ENCODE assay signal across 21 mouse cellular contexts in genomic region chr10:91613794-91614479, GRCm38 (mm10).
A peak's percentile ranks its signal among the peaks of the same experiment; 100 is the strongest.
DNase-seq lines count a peak whose midpoint lies in the region; ATAC-seq and TF ChIP-seq lines count a peak whose summit lies in the region.
"Had no signal": no experiment of that assay in that cellular context is flagged by ENCODE, and none has a peak within 500 bp of the region (broad histone marks: within the 10 kb centered on the region; RNA-seq: fewer than 3 reads in every experiment).

No protein-coding gene starts in this region.

- no peak overlapping the region for H3K4me2 ChIP-seq in embryonic facial prominence, embryonic 11.5 days (ENCODE audit: low read depth, low read length)
- H3K4me2 ChIP-seq in kidney, postnatal 0 days (ENCODE audit: low read length) = no peak overlapping the region
- no peak overlapping the region for H3K4me2 ChIP-seq in midbrain, postnatal 0 days (ENCODE audit: low read depth, low read length, poor library complexity, severe bottlenecking)
- H3K4me2 ChIP-seq: embryonic facial prominence, embryonic 13.5 days; intestine, embryonic 15.5 days; kidney, embryonic 15.5 days had no signal

- H3K4me1 ChIP-seq in embryonic facial prominence, embryonic 11.5 days (ENCODE audit: control insufficient read depth, insufficient read depth, low read length) = no peaks in the 10 kb centered on the region
- no peaks in the 10 kb centered on the region for H3K4me1 ChIP-seq in embryonic facial prominence, embryonic 10.5 days
- no peaks in the 10 kb centered on the region for H3K4me1 ChIP-seq in kidney, postnatal 0 days (replicated peaks; ENCODE audit: insufficient read depth, low read length)
- H3K4me1 ChIP-seq in midbrain, postnatal 0 days (ENCODE audit: insufficient read depth, low read length) = peaks cover 14% of the 10 kb centered on the region
- H3K4me1 ChIP-seq: heart, embryonic 10.5 days; intestine, embryonic 15.5 days; kidney, embryonic 15.5 days had no signal

- H3K9me3 ChIP-seq in embryonic facial prominence, embryonic 11.5 days (replicated peaks; ENCODE audit: control insufficient read depth, low read length) = no peaks in the 10 kb centered on the region
- H3K9me3 ChIP-seq in embryonic facial prominence, embryonic 10.5 days = no peaks in the 10 kb centered on the region
- no peaks in the 10 kb centered on the region for H3K9me3 ChIP-seq in kidney, postnatal 0 days (replicated peaks; ENCODE audit: low read length)
- H3K9me3 ChIP-seq in midbrain, postnatal 0 days (ENCODE audit: low read length) = no peaks in the 10 kb centered on the region
- H3K9me3 ChIP-seq: embryonic facial prominence, embryonic 13.5 days; heart, embryonic 10.5 days; intestine, embryonic 15.5 days; kidney, embryonic 15.5 days had no signal

- H3K27me3 ChIP-seq in embryonic facial prominence, embryonic 11.5 days (ENCODE audit: control insufficient read depth, insufficient read depth, low read length) = no peaks in the 10 kb centered on the region
- no peaks in the 10 kb centered on the region for H3K27me3 ChIP-seq in embryonic facial prominence, embryonic 10.5 days (replicated peaks; ENCODE audit: low read depth, poor library complexity, severe bottlenecking)
- H3K27me3 ChIP-seq in kidney, postnatal 0 days (ENCODE audit: insufficient read depth, low read length) = no peaks in the 10 kb centered on the region
- H3K27me3 ChIP-seq in midbrain, postnatal 0 days (ENCODE audit: insufficient read depth, low read length) = no peaks in the 10 kb centered on the region
- H3K27me3 ChIP-seq: CH12.LX; embryonic facial prominence, embryonic 13.5 days; intestine, embryonic 15.5 days; kidney, embryonic 15.5 days had no signal

- no peak for TF ChIP-seq CTCF in kidney, postnatal 0 days (IDR thresholded peaks at IDR 0.05; ENCODE audit: low read depth)
- no peak for TF ChIP-seq CTCF in midbrain, postnatal 0 days (IDR thresholded peaks at IDR 0.05)

- no peaks in the 10 kb centered on the region for H3K36me3 ChIP-seq in embryonic facial prominence, embryonic 11.5 days (replicated peaks; ENCODE audit: control insufficient read depth, insufficient read depth, low read depth, low read length)
- no peaks in the 10 kb centered on the region for H3K36me3 ChIP-seq in embryonic facial prominence, embryonic 10.5 days (replicated peaks)
- no peaks in the 10 kb centered on the region for H3K36me3 ChIP-seq in kidney, postnatal 0 days (ENCODE audit: insufficient read depth, low read length)
- H3K36me3 ChIP-seq in midbrain, postnatal 0 days (ENCODE audit: insufficient read depth, low read length) = no peaks in the 10 kb centered on the region
- H3K36me3 ChIP-seq: embryonic facial prominence, embryonic 13.5 days; heart, embryonic 10.5 days; intestine, embryonic 15.5 days; kidney, embryonic 15.5 days had no signal

- H3K9ac ChIP-seq in embryonic facial prominence, embryonic 11.5 days (replicated peaks; ENCODE audit: low read length) = no peak overlapping the region
- H3K9ac ChIP-seq in kidney, postnatal 0 days (ENCODE audit: low read depth, low read length) = no peak overlapping the region
- no peak overlapping the region for H3K9ac ChIP-seq in midbrain, postnatal 0 days (replicated peaks; ENCODE audit: low read length, poor library complexity, severe bottlenecking)
- H3K9ac ChIP-seq: embryonic facial prominence, embryonic 13.5 days; intestine, embryonic 15.5 days; kidney, embryonic 15.5 days had no signal

- no peak overlapping the region for H3K4me3 ChIP-seq in embryonic facial prominence, embryonic 11.5 days (ENCODE audit: low read depth, low read length)
- H3K4me3 ChIP-seq in embryonic facial prominence, embryonic 10.5 days = no peak overlapping the region
- no peak overlapping the region for H3K4me3 ChIP-seq in kidney, postnatal 0 days (replicated peaks; ENCODE audit: low read depth, low read length)
- H3K4me3 ChIP-seq in midbrain, postnatal 0 days (ENCODE audit: low read depth, low read length) = no peak overlapping the region
- H3K4me3 ChIP-seq: embryonic facial prominence, embryonic 13.5 days; heart, embryonic 10.5 days; intestine, embryonic 15.5 days; kidney, embryonic 15.5 days had no signal

- peak; percentile 29 for DNase-seq in embryonic facial prominence, embryonic 11.5 days (ENCODE audit: low spot score)
- no peak for DNase-seq in embryonic facial prominence, embryonic 10.5 days (ENCODE audit: low spot score)
- DNase-seq in kidney, postnatal 0 days (ENCODE audit: low spot score) = peak; percentile 2
- DNase-seq in kidney, postnatal 4 days = no peak
- DNase-seq in right cerebral cortex, adult 2 months (ENCODE audit: low spot score in 2 of 2) = peak; percentile 6 to 10
- no peak for DNase-seq in right cerebral cortex, adult 18-20 months
- peak; percentile 72 for DNase-seq in midbrain, postnatal 0 days (ENCODE audit: low spot score)
- no peak for DNase-seq in layer of hippocampus, postnatal 10 days (ENCODE audit: low spot score in 2 of 2)
- DNase-seq: cerebellum, adult 11 months; cerebellum, postnatal 25 days; gastrocnemius, postnatal 14 days; heart, postnatal 14 days; layer of hippocampus, adult 9-11 months; retina, postnatal 1 day had no signal

- ATAC-seq in embryonic facial prominence, embryonic 11.5 days (replicated peaks; ENCODE audit: insufficient number of reproducible peaks, low FRiP score, low TSS enrichment, low read depth) = no peak
- ATAC-seq in kidney, postnatal 0 days (replicated peaks; ENCODE audit: low FRiP score, low read depth) = no peak
- ATAC-seq in midbrain, postnatal 0 days (ENCODE audit: low FRiP score) = peak; percentile 58; the same call in 1 of the 2 replicates
- ATAC-seq: activated CD4-positive, CD25-positive, alpha-beta regulatory T cell, adult 4 months; intestine, embryonic 15.5 days had no signal

- 83% methylated on average over 8 of the region's 8 CpGs for WGBS in embryonic facial prominence, embryonic 11.5 days
- 86% methylated on average over 8 of the region's 8 CpGs for WGBS in embryonic facial prominence, embryonic 10.5 days
- 66% methylated on average over 8 of the region's 8 CpGs for WGBS in kidney, postnatal 0 days
- WGBS in midbrain, postnatal 0 days = 54% methylated on average over 8 of the region's 8 CpGs

- H3K27ac ChIP-seq in embryonic facial prominence, embryonic 11.5 days (replicated peaks; ENCODE audit: low read depth, low read length) = no peak overlapping the region
- H3K27ac ChIP-seq in embryonic facial prominence, embryonic 10.5 days (replicated peaks) = no peak overlapping the region
- no peak overlapping the region for H3K27ac ChIP-seq in kidney, postnatal 0 days
- H3K27ac ChIP-seq in midbrain, postnatal 0 days (ENCODE audit: low read depth, low read length) = 0 out of 2 replicates have a peak overlapping the region, but pooled peaks have one; percentile 32
- H3K27ac ChIP-seq: embryonic facial prominence, embryonic 13.5 days; heart, embryonic 10.5 days; intestine, embryonic 15.5 days; kidney, embryonic 15.5 days; macrophage had no signal

Comparison
In these comparisons a context has a peak if more than half of its experiments do, and no peak if none do; other contexts are left out.
1. DNase-seq: peak in embryonic facial prominence, embryonic 11.5 days (single experiment), kidney, postnatal 0 days (single experiment), right cerebral cortex, adult 2 months (2 of 2) and midbrain, postnatal 0 days (single experiment); none in embryonic facial prominence, embryonic 10.5 days (single experiment), kidney, postnatal 4 days (0 of 2), right cerebral cortex, adult 18-20 months (single experiment) and layer of hippocampus, postnatal 10 days (0 of 2).